ENCODE assay signal across 21 mouse cellular contexts in genomic region chr10:81387716-81388115, GRCm38 (mm10). TPM values are rescaled to one million over a fixed set of nuclear protein-coding genes. Genes with fewer than 3 reads are reported as not detected.
DNase-seq lines count a peak whose midpoint lies in the region; ATAC-seq lines count a peak whose summit lies in the region.
"Had no signal": no experiment of that assay in that cellular context is flagged by ENCODE, and none has a peak within 500 bp of the region (broad histone marks: within the 10 kb centered on the region; RNA-seq: fewer than 3 reads in every experiment).

No protein-coding gene starts in this region.

- H3K9me3 ChIP-seq in forebrain, embryonic 10.5 days = no peaks in the 10 kb centered on the region
- H3K9me3 ChIP-seq in forebrain, embryonic 15.5 days = no peaks in the 10 kb centered on the region
- H3K9me3 ChIP-seq in liver, embryonic 13.5 days (replicated peaks) = no peaks in the 10 kb centered on the region
- no peaks in the 10 kb centered on the region for H3K9me3 ChIP-seq in neural tube, embryonic 12.5 days
- H3K9me3 ChIP-seq in neural tube, embryonic 15.5 days (replicated peaks) = no peaks in the 10 kb centered on the region
- H3K9me3 ChIP-seq: embryonic facial prominence, embryonic 15.5 days; heart, embryonic 10.5 days; hindbrain, embryonic 13.5 days had no signal

- 0 out of 2 replicates have a peak overlapping the region, but pooled peaks have one; percentile 13 for H3K4me3 ChIP-seq in forebrain, embryonic 10.5 days
- no peak overlapping the region for H3K4me3 ChIP-seq in forebrain, embryonic 15.5 days
- H3K4me3 ChIP-seq in liver, embryonic 13.5 days (replicated peaks) = no peak overlapping the region
- no peak overlapping the region for H3K4me3 ChIP-seq in neural tube, embryonic 12.5 days
- H3K4me3 ChIP-seq in neural tube, embryonic 15.5 days (replicated peaks) = no peak overlapping the region
- H3K4me3 ChIP-seq: embryonic facial prominence, embryonic 15.5 days; erythroblast, embryonic 14.5 days; heart, embryonic 10.5 days; hindbrain, embryonic 13.5 days had no signal

- H3K9ac ChIP-seq in forebrain, embryonic 15.5 days (replicated peaks) = no peak overlapping the region
- no peak overlapping the region for H3K9ac ChIP-seq in liver, embryonic 13.5 days
- H3K9ac ChIP-seq in neural tube, embryonic 12.5 days = 0 out of 2 replicates have a peak overlapping the region, but pooled peaks have one; percentile 17
- no peak overlapping the region for H3K9ac ChIP-seq in neural tube, embryonic 15.5 days (replicated peaks)
- H3K9ac ChIP-seq: embryonic facial prominence, embryonic 15.5 days; hindbrain, embryonic 13.5 days had no signal

- DNase-seq in forebrain, embryonic 10.5 days (ENCODE audit: extremely low spot score, low spot score) = no peak
- DNase-seq in liver, embryonic 13.5 days = no peak
- no peak for DNase-seq in liver
- no peak for DNase-seq in T-cell, adult 2 months (ENCODE audit: low spot score)
- DNase-seq: adrenal gland, postnatal 14 days; cerebellum, adult 18-20 months; cerebellum, adult 9-11 months; gastrocnemius, postnatal 10 days; heart, adult 18-20 months; heart, postnatal 10 days; heart, postnatal 4 days had no signal

- ATAC-seq in forebrain, embryonic 15.5 days (replicated peaks) = no peak
- no peak for ATAC-seq in liver, embryonic 13.5 days (ENCODE audit: low read depth)
- no peak for ATAC-seq in neural tube, embryonic 12.5 days (ENCODE audit: low FRiP score, low read depth)
- ATAC-seq in neural tube, embryonic 15.5 days (ENCODE audit: low FRiP score) = no peak
- ATAC-seq: forebrain, embryonic 16.5 days had no signal

- peaks cover 34% of the 10 kb centered on the region for H3K4me1 ChIP-seq in forebrain, embryonic 10.5 days
- H3K4me1 ChIP-seq in forebrain, embryonic 15.5 days = peaks cover 18% of the 10 kb centered on the region
- H3K4me1 ChIP-seq in liver, embryonic 13.5 days (replicated peaks) = peaks cover 58% of the 10 kb centered on the region
- peaks cover 24% of the 10 kb centered on the region for H3K4me1 ChIP-seq in neural tube, embryonic 12.5 days
- peaks cover 34% of the 10 kb centered on the region for H3K4me1 ChIP-seq in neural tube, embryonic 15.5 days

- H3K36me3 ChIP-seq in forebrain, embryonic 10.5 days (replicated peaks) = peaks cover 48% of the 10 kb centered on the region
- peaks cover 22% of the 10 kb centered on the region for H3K36me3 ChIP-seq in forebrain, embryonic 15.5 days
- H3K36me3 ChIP-seq in liver, embryonic 13.5 days = peaks cover 38% of the 10 kb centered on the region
- peaks cover 30% of the 10 kb centered on the region for H3K36me3 ChIP-seq in neural tube, embryonic 12.5 days
- H3K36me3 ChIP-seq in neural tube, embryonic 15.5 days = peaks cover 35% of the 10 kb centered on the region

- no peak overlapping the region for H3K4me2 ChIP-seq in forebrain, embryonic 15.5 days (replicated peaks)
- no peak overlapping the region for H3K4me2 ChIP-seq in liver, embryonic 13.5 days
- no peak overlapping the region for H3K4me2 ChIP-seq in neural tube, embryonic 12.5 days (replicated peaks)
- H3K4me2 ChIP-seq in neural tube, embryonic 15.5 days = no peak overlapping the region
- H3K4me2 ChIP-seq: embryonic facial prominence, embryonic 15.5 days; hindbrain, embryonic 13.5 days had no signal

- 0 out of 2 replicates have a peak, but pooled peaks cover 3% of the 10 kb centered on the region for H3K27me3 ChIP-seq in forebrain, embryonic 10.5 days (ENCODE audit: poor library complexity, severe bottlenecking)
- no peaks in the 10 kb centered on the region for H3K27me3 ChIP-seq in forebrain, embryonic 15.5 days
- H3K27me3 ChIP-seq in liver, embryonic 13.5 days = no peaks in the 10 kb centered on the region
- H3K27me3 ChIP-seq in neural tube, embryonic 12.5 days (replicated peaks) = no peaks in the 10 kb centered on the region
- H3K27me3 ChIP-seq in neural tube, embryonic 15.5 days (replicated peaks) = no peaks in the 10 kb centered on the region
- H3K27me3 ChIP-seq: CH12.LX; embryonic facial prominence, embryonic 15.5 days; hindbrain, embryonic 13.5 days had no signal

- 95% methylated on average over 20 of the region's 20 CpGs for WGBS in forebrain, embryonic 10.5 days
- WGBS in forebrain, embryonic 15.5 days = 95% methylated on average over 20 of the region's 20 CpGs
- 88% methylated on average over 20 of the region's 20 CpGs for WGBS in liver, embryonic 13.5 days (ENCODE audit: insufficient replicate concordance)
- WGBS in neural tube, embryonic 12.5 days = 96% methylated on average over 20 of the region's 20 CpGs
- 95% methylated on average over 20 of the region's 20 CpGs for WGBS in neural tube, embryonic 15.5 days

- H3K27ac ChIP-seq in forebrain, embryonic 10.5 days = no peak overlapping the region
- no peak overlapping the region for H3K27ac ChIP-seq in forebrain, embryonic 15.5 days (replicated peaks)
- peak overlapping the region; percentile 50; the same call in 1 of the 2 replicates for H3K27ac ChIP-seq in liver, embryonic 13.5 days
- no peak overlapping the region for H3K27ac ChIP-seq in neural tube, embryonic 12.5 days
- H3K27ac ChIP-seq in neural tube, embryonic 15.5 days (replicated peaks) = no peak overlapping the region
- H3K27ac ChIP-seq: embryonic facial prominence, embryonic 15.5 days; heart, embryonic 10.5 days; hindbrain, embryonic 13.5 days had no signal

RNA-seq across cellular contexts. Expression of gene Gm48552, which starts 1.1 kb away (rescaled TPM):
- polyA plus RNA-seq in forebrain, embryonic 10.5 days (2016; fragmentation: Nextera tagmentation; extraction: Ambion mirVana) = 0.78 and 1.4 TPM in 2 replicates
- 2.9 and 3.1 TPM in 2 replicates for polyA plus RNA-seq in forebrain, embryonic 15.5 days (2015; fragmentation: Nextera tagmentation; extraction: Ambion mirVana)
- polyA plus RNA-seq in liver, embryonic 13.5 days (2015; fragmentation: Nextera tagmentation; extraction: Ambion mirVana) = 0.93 TPM in 1 of 2 replicates, not detected in the other
- 2.3 and 2.5 TPM in 2 replicates for polyA plus RNA-seq in neural tube, embryonic 12.5 days (2016; fragmentation: Nextera tagmentation; extraction: Ambion mirVana)
- 3.4 and 3.6 TPM in 2 replicates for polyA plus RNA-seq in neural tube, embryonic 15.5 days (2015; fragmentation: Nextera tagmentation; extraction: Ambion mirVana)
- polyA plus RNA-seq: embryonic facial prominence, embryonic 11.5 days had no signal

RNA-seq across cellular contexts. Expression of gene Gm48551, which starts 3.5 kb away (rescaled TPM):
- polyA plus RNA-seq in forebrain, embryonic 10.5 days (2016; fragmentation: Nextera tagmentation; extraction: Ambion mirVana) = 2.6 and 3.1 TPM in 2 replicates
- 5.4 and 6.6 TPM in 2 replicates for polyA plus RNA-seq in forebrain, embryonic 15.5 days (2015; fragmentation: Nextera tagmentation; extraction: Ambion mirVana)
- 0.86 and 0.89 TPM in 2 replicates for polyA plus RNA-seq in liver, embryonic 13.5 days (2015; fragmentation: Nextera tagmentation; extraction: Ambion mirVana)
- polyA plus RNA-seq in neural tube, embryonic 12.5 days (2016; fragmentation: Nextera tagmentation; extraction: Ambion mirVana) = 5.0 and 5.3 TPM in 2 replicates
- 5.7 and 7.2 TPM in 2 replicates for polyA plus RNA-seq in neural tube, embryonic 15.5 days (2015; fragmentation: Nextera tagmentation; extraction: Ambion mirVana)

RNA-seq across cellular contexts. Expression of gene Dohh, which starts 3.5 kb away (rescaled TPM):
- polyA plus RNA-seq in forebrain, embryonic 10.5 days (2016; fragmentation: Nextera tagmentation; extraction: Ambion mirVana) = 96.8 and 97.9 TPM in 2 replicates
- polyA plus RNA-seq in forebrain, embryonic 15.5 days (2015; fragmentation: Nextera tagmentation; extraction: Ambion mirVana) = 88.2 and 89.0 TPM in 2 replicates
- polyA plus RNA-seq in liver, embryonic 13.5 days (2015; fragmentation: Nextera tagmentation; extraction: Ambion mirVana) = 61.1 and 68.7 TPM in 2 replicates
- 75.6 and 77.9 TPM in 2 replicates for polyA plus RNA-seq in neural tube, embryonic 12.5 days (2016; fragmentation: Nextera tagmentation; extraction: Ambion mirVana)
- 101 TPM in 2 replicates for polyA plus RNA-seq in neural tube, embryonic 15.5 days (2015; fragmentation: Nextera tagmentation; extraction: Ambion mirVana)

RNA-seq across cellular contexts. Expression of gene Smim24, which starts 5.1 kb away (rescaled TPM):
- 1.6 and 1.9 TPM in 2 replicates for polyA plus RNA-seq in forebrain, embryonic 10.5 days (2016; fragmentation: Nextera tagmentation; extraction: Ambion mirVana)
- polyA plus RNA-seq in forebrain, embryonic 15.5 days (2015; fragmentation: Nextera tagmentation; extraction: Ambion mirVana) = 1.2 and 1.8 TPM in 2 replicates
- 1.8 TPM in 2 replicates for polyA plus RNA-seq in liver, embryonic 13.5 days (2015; fragmentation: Nextera tagmentation; extraction: Ambion mirVana)
- polyA plus RNA-seq in neural tube, embryonic 12.5 days (2016; fragmentation: Nextera tagmentation; extraction: Ambion mirVana) = 2.1 and 2.7 TPM in 2 replicates
- polyA plus RNA-seq in neural tube, embryonic 15.5 days (2015; fragmentation: Nextera tagmentation; extraction: Ambion mirVana) = 2.5 and 9.3 TPM in 2 replicates
- polyA plus RNA-seq: erythroblast, embryonic 14.5 days had no signal

RNA-seq across cellular contexts. Expression of gene Fzr1, which starts 9.4 kb away (rescaled TPM):
- polyA plus RNA-seq in forebrain, embryonic 10.5 days (2016; fragmentation: Nextera tagmentation; extraction: Ambion mirVana) = 135 and 139 TPM in 2 replicates
- polyA plus RNA-seq in forebrain, embryonic 15.5 days (2015; fragmentation: Nextera tagmentation; extraction: Ambion mirVana) = 133 and 135 TPM in 2 replicates
- polyA plus RNA-seq in liver, embryonic 13.5 days (2015; fragmentation: Nextera tagmentation; extraction: Ambion mirVana) = 89.5 and 94.1 TPM in 2 replicates
- 136 and 138 TPM in 2 replicates for polyA plus RNA-seq in neural tube, embryonic 12.5 days (2016; fragmentation: Nextera tagmentation; extraction: Ambion mirVana)
- polyA plus RNA-seq in neural tube, embryonic 15.5 days (2015; fragmentation: Nextera tagmentation; extraction: Ambion mirVana) = 132 and 146 TPM in 2 replicates
